Mouse (Mus musculus) stomach, embryonic 16.5 days (tissue): ENCODE data around the gene Sf3b3. TPM values are rescaled to one million over a fixed set of nuclear protein-coding genes. Genes with fewer than 3 reads are reported as not detected.
"Not testable (repeated sequence)": the region's sequence is repeated elsewhere in the genome, so short reads cannot be mapped to it uniquely, and the experiment has no call there.

Experiments
- ATAC-seq: fragments of 200-750 bp; cut with Nextera tagmentation; 2 replicates; pipeline ENCODE4 v1.8.0; 2017; ENCODE audit warnings: moderate number of reproducible peaks, moderate TSS enrichment; ENCODE audit not compliant: insufficient read depth, low FRiP score
- H3K27ac ChIP-seq: fragments of 300-500 bp; sonication (generic); 2 replicates; pipeline ENCODE4 v1.5.1; 2014; ENCODE audit warnings: low read length
- H3K27me3 ChIP-seq: fragments of 300-500 bp; sonication (generic); 2 replicates; pipeline ENCODE4 v1.6.1; 2014; ENCODE audit warnings: low read length, control low read depth, mixed read lengths; ENCODE audit not compliant: control insufficient read depth, insufficient read depth
- H3K36me3 ChIP-seq: fragments of 300-500 bp; sonication (generic); 2 replicates; pipeline ENCODE4 v1.6.1; 2014; ENCODE audit warnings: low read length; ENCODE audit not compliant: control insufficient read depth, insufficient read depth
- H3K4me1 ChIP-seq: fragments of 300-500 bp; sonication (generic); 2 replicates; pipeline ENCODE4 v1.6.1; 2014; ENCODE audit warnings: low read length, control low read depth, mixed read lengths; ENCODE audit not compliant: control insufficient read depth, insufficient read depth
- H3K4me2 ChIP-seq: fragments of 300-500 bp; sonication (generic); 2 replicates; pipeline ENCODE4 v1.6.1; 2014; ENCODE audit warnings: low read depth, low read length, mixed read lengths
- H3K4me3 ChIP-seq: fragments of 300-500 bp; sonication (generic); replicated peaks from 2 replicates; pipeline ENCODE4 v1.5.1; 2014; ENCODE audit warnings: mild to moderate bottlenecking, low read length
- H3K9ac ChIP-seq: fragments of 300-500 bp; sonication (generic); 2 replicates; pipeline ENCODE4 v1.6.1; 2014; ENCODE audit warnings: low read length
- H3K9me3 ChIP-seq: fragments of 300-500 bp; sonication (generic); replicated peaks from 2 replicates; pipeline ENCODE4 v1.6.1; 2016; ENCODE audit warnings: low read length, control low read depth; ENCODE audit not compliant: control insufficient read depth
- WGBS: fragments of 180-500 bp; shearing (Covaris S2); extraction: QIAGEN DNeasy Blood & Tissue Kit; methylation state at CpG from one replicate; pipeline ENCODE4 v1.1.7; 2014; 5-methylcytosine and 5-hydroxymethylcytosine counted together
- polyA plus RNA-seq: library from polyadenylated mRNA; unstranded; fragments of >200 nt; fragmentation: Nextera tagmentation; extraction: Ambion mirVana; gene quantifications from 2 replicates; pipeline ENCODE4 v1.2.1, GENCODE M21; 2015

The Sf3b3 gene
- polyA plus RNA-seq, 1 experiment from 2014 or later: 128 TPM

DNA sequence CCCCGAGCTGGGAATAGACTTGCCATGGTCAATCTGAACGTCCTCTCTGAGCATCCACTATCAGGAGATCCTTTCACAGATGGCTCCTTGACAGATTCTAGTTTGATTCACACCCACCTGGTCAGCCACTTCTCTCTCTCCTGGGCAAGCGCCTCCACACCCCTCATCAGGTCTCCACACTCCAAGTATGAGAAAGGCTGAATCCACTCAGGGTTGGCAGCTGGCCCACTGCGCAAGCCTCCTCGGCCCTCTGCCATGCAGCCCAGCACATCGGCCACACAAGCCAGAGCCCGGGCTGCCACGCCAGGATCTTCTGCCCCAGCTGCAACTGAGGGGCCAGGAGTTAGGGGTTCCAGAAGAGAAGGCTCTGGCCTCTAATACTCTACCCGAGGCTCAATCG, 41.0 kb upstream of the Sf3b3 start:
- Histone ChIP-seq H3K27me3 (no peaks in the 10 kb centered on the region), H3K9me3 (no peaks in the 10 kb centered on the region), H3K36me3 (no peaks in the 10 kb centered on the region; the same call in 1 of the 2 replicates), H3K4me1 (no peaks in the 10 kb centered on the region), H3K27ac (no peak overlapping the region), H3K9ac (no peak overlapping the region), H3K4me2 (no peak overlapping the region), H3K4me3 (no peak overlapping the region)
- no peak for ATAC-seq
- WGBS: 90% methylated on average over 10 of the region's 10 CpGs

DNA sequence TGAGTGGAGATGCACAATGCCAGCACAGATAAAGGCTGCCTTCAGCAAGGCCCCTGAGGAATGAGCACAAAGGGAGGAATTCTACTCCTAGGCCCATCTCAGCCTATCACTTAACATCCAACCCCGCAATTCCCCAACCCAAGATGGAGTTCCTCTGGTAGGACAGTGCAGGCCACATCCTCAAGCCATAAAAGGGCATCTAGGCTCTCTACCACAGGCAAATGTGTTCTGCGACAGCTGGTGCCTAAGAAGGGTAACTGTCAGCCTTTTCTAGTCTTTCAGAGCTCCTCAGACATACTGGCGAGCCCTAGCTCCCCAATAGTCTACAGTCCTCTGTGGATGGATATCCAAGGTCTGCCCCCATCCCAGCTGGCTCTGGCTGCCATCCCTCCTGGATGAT, 40.0 kb upstream of the Sf3b3 start:
- Histone ChIP-seq H3K4me3 (no peak overlapping the region), H3K9me3 (no peaks in the 10 kb centered on the region), H3K36me3 (peaks cover 2% of the 10 kb centered on the region; the same call in 1 of the 2 replicates), H3K4me2 (no peak overlapping the region), H3K27me3 (no peaks in the 10 kb centered on the region), H3K4me1 (no peaks in the 10 kb centered on the region), H3K9ac (no peak overlapping the region), H3K27ac (no peak overlapping the region)
- 89% methylated on average over 3 of the region's 3 CpGs for WGBS
- ATAC-seq: no peak

DNA sequence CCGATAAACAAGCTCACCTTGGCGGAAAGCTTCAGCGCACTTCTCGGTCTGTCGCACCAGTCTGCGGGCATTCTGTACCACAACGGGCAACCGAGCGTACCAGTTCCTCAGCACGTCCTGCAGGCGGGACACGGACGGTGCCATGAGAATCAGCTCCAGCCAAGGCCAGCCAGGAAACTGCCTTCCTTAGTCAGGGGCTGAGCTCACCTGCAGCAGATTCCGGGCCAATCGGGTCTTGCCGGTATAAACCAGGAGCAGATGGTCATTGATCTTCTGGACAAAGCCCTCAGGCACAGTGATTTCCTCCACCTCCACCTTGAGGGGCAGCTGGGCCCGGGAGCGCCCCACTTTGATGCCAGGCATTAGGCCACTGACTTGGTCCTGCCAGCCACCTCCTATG, 37.2 kb upstream of the Sf3b3 start:
- H3K9me3 ChIP-seq: no peaks in the 10 kb centered on the region
- H3K4me1 ChIP-seq: no peaks in the 10 kb centered on the region
- H3K27me3 ChIP-seq: no peaks in the 10 kb centered on the region
- ATAC-seq: no peak
- H3K27ac ChIP-seq: no peak overlapping the region
- H3K4me2 ChIP-seq: no peak overlapping the region
- H3K36me3 ChIP-seq: peaks cover 12% of the 10 kb centered on the region
- 92% methylated on average over 18 of the region's 18 CpGs for WGBS
- H3K4me3 ChIP-seq: no peak overlapping the region
- no peak overlapping the region for H3K9ac ChIP-seq

DNA sequence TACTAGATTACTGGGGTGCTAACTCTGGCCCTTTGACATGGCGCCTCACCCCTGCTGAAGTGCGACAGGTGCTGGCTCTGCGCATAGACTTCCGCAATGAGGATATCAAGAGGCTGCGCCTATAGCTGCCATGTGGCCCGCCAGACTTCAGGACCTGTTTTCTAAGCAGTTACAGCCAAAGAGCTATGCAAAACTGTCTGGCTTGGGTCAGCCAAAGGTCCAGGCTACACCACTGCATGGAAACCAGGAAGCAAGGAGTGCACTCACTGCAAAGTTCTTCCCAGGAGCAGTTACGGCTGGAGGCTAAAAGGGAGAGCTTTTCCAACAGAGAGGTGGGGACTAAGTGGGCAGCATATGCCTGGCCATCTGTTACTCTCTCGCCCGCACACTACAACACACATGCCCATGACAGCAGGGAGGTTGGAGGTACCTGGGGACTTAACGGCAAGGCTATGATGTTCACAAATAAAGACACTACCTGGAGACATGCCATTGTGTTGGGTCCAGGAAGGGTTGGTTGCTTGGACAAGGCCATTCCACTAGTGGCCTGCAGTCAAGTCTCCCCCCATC, 35.2 kb upstream of the Sf3b3 start:
- Histone ChIP-seq H3K9me3 (no peaks in the 10 kb centered on the region), H3K4me1 (no peaks in the 10 kb centered on the region), H3K27me3 (no peaks in the 10 kb centered on the region), H3K4me2 (no peak overlapping the region), H3K9ac (no peak overlapping the region), H3K36me3 (peaks cover 12% of the 10 kb centered on the region), H3K27ac (no peak overlapping the region), H3K4me3 (no peak overlapping the region)
- WGBS: 91% methylated on average over 10 of the region's 10 CpGs
- ATAC-seq: no peak

DNA sequence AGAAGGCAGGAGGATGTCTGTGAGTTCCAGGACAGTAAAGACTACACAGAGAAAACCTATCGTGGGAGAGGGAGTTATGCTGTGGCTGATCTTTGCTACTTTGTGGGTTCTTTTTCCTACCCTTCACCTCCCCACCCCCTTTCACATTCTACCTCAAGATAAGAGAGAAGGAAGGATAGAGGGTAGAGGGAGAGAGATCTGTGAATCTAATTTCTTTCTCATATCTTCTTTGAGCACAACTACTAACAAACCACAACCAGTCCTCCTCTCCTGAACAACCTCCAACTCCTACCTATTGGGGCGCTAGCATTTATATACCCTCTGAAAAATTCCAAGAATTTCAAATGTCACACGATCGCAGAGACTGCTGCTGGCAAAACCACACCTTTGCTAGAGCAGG, 31.3 kb upstream of the Sf3b3 start:
- no peak overlapping the region for H3K27ac ChIP-seq
- H3K9me3 ChIP-seq: no peaks in the 10 kb centered on the region
- 80% methylated on average over 4 of the region's 4 CpGs for WGBS
- peaks cover 15% of the 10 kb centered on the region for H3K36me3 ChIP-seq
- H3K4me2 ChIP-seq: no peak overlapping the region
- no peaks in the 10 kb centered on the region for H3K27me3 ChIP-seq
- ATAC-seq: no peak
- H3K4me1 ChIP-seq: no peaks in the 10 kb centered on the region
- H3K9ac ChIP-seq: no peak overlapping the region
- no peak overlapping the region for H3K4me3 ChIP-seq

DNA sequence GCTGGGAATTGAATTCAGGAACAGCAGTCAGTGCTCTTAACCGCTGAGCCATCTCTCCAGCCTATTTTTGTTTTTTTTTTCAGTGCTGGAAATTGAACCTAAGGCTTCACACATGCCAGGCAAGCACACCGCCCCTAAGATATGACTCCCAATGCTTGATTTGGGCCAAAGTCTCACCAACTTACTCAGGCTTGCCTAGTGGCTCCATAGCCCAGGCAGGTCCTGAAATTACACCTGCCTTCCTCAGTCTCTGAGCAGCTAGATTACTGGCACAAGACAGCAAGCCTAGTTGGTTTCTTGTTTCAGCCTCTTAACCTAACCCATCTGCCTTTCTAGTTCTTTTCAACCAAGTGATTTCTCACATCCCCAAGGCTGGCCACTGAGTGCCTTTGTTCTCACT, 23.9 kb upstream of the Sf3b3 start:
- Histone ChIP-seq H3K36me3 (peaks cover 12% of the 10 kb centered on the region; the same call in 1 of the 2 replicates), H3K9me3 (no peaks in the 10 kb centered on the region), H3K9ac (no peak overlapping the region), H3K4me1 (no peaks in the 10 kb centered on the region), H3K27ac (no peak overlapping the region), H3K27me3 (no peaks in the 10 kb centered on the region), H3K4me2 (no peak overlapping the region), H3K4me3 (no peak overlapping the region)
- no peak for ATAC-seq
- 90% methylated on average over 2 of the region's 2 CpGs for WGBS

DNA sequence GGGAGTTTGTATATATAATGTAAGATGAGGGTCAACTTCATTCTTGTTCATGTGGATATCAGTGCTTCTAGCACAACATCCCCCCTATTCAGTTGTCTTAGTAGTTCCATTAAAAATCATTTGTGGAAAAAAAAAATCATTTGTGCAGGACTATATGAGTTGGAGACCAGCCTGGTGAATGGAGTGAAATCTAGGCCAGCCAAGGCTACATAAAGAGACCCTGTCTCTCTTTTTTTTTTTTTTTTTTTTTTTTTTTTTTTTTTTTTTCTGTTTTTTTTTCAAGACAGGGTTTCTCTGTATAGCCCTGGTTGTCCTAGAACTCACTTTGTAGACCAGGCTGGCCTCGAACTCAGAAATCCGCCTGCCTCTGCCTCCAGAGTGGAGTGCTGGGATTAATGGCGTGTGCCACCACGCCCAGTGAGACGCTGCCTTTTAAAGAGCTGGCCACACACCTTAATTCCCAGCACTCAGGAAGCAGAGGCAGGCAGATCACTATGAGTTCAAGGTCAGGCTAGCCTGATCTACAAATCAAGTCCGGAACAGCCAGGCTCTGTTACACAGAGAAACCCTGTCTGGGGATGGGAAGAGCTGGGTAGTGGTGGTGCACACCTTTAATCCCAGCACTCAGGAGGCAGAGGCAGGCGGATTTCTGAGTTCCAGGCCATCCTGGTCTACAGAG, 14.9 kb upstream of the Sf3b3 start:
- H3K27ac ChIP-seq, H3K27me3 ChIP-seq, H3K4me2 ChIP-seq, H3K4me1 ChIP-seq, H3K4me3 ChIP-seq, ATAC-seq, H3K36me3 ChIP-seq, H3K9ac ChIP-seq, H3K9me3 ChIP-seq: not testable (repeated sequence)
- 95% methylated on average over 7 of the region's 7 CpGs for whole genome bisulfite sequencing

DNA sequence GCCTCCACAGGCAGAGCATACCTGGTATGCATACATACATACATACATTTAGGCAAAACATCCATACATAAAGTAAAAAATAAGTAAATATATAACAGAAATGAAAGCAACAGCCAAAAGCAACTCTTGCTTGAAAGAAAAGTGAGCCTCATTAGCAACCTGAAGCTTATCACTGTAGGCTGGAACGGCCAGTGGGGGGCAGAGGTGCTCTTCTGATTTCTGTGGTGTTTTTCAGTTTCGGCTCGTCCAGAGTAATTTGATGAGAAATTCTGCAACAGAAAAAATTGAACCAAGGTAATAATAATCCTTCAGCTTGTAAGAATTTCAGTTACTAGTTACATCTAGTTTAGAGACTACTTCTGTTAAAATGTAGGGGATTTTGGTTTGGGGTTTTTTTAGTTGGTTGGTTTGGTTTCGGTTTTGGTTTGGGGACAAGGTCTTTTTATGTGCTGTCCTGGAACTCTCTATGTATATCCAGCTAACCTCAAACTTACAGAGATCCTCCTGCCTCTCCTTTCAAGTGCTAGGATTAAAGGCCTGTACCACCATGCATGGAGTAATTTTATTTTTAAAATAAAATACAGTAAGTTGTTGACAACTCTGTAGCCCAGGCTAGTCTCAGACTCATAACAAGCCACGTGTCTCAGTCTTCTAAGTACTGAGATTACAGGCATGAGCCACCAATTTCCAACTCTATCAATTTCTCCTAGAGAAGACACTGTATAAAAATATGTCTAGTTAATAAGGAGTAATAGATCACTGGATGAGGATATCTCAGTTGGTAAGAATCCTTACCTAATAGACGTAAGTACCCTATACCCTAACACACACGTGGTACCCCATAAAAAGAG, 13.3 kb upstream of the Sf3b3 start:
- no peak overlapping the region for H3K27ac ChIP-seq
- no peaks in the 10 kb centered on the region for H3K9me3 ChIP-seq
- H3K36me3 ChIP-seq: peaks cover 8% of the 10 kb centered on the region
- H3K4me2 ChIP-seq: no peak overlapping the region
- H3K27me3 ChIP-seq: no peaks in the 10 kb centered on the region
- no peak overlapping the region for H3K9ac ChIP-seq
- 73% methylated on average over 7 of the region's 7 CpGs for WGBS
- no peak overlapping the region for H3K4me3 ChIP-seq
- H3K4me1 ChIP-seq: no peaks in the 10 kb centered on the region
- no peak for ATAC-seq

DNA sequence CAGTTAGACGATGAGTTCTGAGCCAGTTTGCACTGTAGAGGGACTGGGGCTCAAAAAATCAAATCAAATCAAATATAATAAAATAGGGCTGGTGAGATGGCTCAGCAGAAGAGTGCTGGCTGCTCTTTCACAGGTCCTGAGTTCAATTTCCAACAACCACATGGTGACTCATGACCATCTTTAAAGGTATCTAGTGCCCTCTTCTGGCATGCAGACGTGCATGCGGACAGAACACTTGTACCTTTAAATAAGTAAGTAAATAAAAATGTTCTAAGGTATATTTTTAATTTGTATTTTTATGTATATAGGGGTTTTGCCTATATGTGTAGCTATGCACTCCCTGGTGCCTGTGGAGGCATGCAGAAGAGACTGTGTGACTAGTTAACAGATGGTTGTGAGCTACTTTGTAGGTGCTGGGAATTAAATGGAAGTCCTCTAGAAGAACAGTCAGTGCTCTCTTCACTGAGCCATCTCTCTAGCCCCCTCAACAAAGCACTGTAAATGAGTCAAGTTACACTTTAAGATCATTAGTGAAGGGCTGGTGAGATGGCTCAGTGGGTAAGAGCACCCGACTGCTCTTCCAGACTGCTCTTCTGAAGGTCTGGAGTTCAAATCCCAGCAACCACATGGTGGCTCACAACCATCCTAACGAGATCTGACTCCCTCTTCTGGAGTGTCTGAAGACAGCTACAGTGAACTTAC, 10.3 kb upstream of the Sf3b3 start:
- H3K27me3 ChIP-seq: no peaks in the 10 kb centered on the region
- H3K4me1 ChIP-seq: no peaks in the 10 kb centered on the region
- H3K27ac ChIP-seq: no peak overlapping the region
- H3K36me3 ChIP-seq: peaks cover 22% of the 10 kb centered on the region
- no peaks in the 10 kb centered on the region for H3K9me3 ChIP-seq
- no peak overlapping the region for H3K4me3 ChIP-seq
- 83% methylated on average over 4 of the region's 5 CpGs for WGBS
- no peak overlapping the region for H3K4me2 ChIP-seq
- H3K9ac ChIP-seq: no peak overlapping the region
- ATAC-seq: no peak
